Mouse (Mus musculus) olfactory bulb, adult 2 months (tissue): ENCODE measurements around the gene A730061H03Rik.

ENCODE experiments used
- CTCF ChIP-seq: fragments of 200-500 bp; IDR thresholded peaks from 2 replicates; pipeline ENCODE4 v1.5.1; 2012; ENCODE audit warnings: low read depth, mild to moderate bottlenecking, low read length, moderate library complexity; ENCODE audit not compliant: insufficient read depth
- POLR2A ChIP-seq: fragments of 200-500 bp; IDR thresholded peaks from 2 replicates; pipeline ENCODE4 v1.6.1; 2012; ENCODE audit warnings: mild to moderate bottlenecking, low read depth, low read length, moderate library complexity; ENCODE audit not compliant: insufficient read depth

DNA sequence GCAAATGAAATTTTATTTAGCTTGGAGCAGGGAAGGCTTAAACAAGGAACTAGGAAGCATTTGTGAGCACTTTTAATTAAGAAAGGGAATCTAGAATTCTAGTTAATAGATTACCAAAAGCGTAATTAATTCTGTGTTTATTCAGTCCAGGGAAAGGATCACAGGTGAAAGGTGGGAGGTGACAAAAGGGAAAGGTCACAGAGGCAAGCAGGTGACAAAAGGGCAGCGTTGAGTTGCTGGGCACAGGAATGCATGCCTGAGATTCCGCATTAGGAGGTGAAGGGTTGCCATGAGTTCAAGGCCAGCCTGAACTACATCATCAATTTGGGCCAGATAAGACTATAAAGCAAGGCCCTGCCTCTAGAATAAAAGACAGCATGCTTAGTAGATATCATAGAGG, 7.3 kb upstream of the A730061H03Rik start:
- TF ChIP-seq POLR2A (no peak), CTCF (no peak)
